9 mouse cellular contexts compared by ENCODE assay signal in the genomic region with DNA sequence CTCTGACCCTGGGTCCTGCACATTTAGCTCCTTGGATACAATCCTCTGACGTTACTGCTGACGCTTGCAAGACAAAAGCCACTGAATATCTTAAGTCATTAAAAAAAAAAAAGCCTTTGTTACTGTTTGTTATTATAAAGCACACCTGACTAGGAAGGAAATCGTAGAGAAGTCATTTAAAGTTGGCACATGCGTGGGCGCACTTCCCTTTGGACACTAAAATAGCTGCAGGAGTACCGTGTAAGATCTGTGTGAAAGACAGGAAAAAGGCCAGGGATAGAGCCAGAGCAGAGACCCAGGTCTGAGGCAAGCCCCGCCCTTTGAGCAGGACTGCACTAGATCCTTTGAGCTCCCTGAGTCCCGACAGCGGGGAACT.
A peak's percentile ranks its signal among the peaks of the same experiment; 100 is the strongest.
DNase-seq lines count a peak whose midpoint lies in the region; ATAC-seq lines count a peak whose summit lies in the region.
"Had no signal": no experiment of that assay in that cellular context is flagged by ENCODE, and none has a peak within 500 bp of the region (broad histone marks: within the 10 kb centered on the region; RNA-seq: fewer than 3 reads in every experiment).

No protein-coding gene starts in this region.

- H3K36me3 ChIP-seq in forebrain, embryonic 10.5 days (replicated peaks), result peaks cover 10% of the 10 kb centered on the region
- no peaks in the 10 kb centered on the region for H3K36me3 ChIP-seq in forebrain, embryonic 13.5 days (ENCODE audit: poor library complexity, severe bottlenecking)
- H3K36me3 ChIP-seq in forebrain, embryonic 16.5 days (ENCODE audit: control insufficient read depth, insufficient read depth), result peaks cover 2% of the 10 kb centered on the region; the same call in 1 of the 2 replicates
- peaks cover 3% of the 10 kb centered on the region; the same call in 1 of the 2 replicates for H3K36me3 ChIP-seq in hindbrain, embryonic 16.5 days (ENCODE audit: control insufficient read depth, insufficient read depth, low read length)
- peaks cover 3% of the 10 kb centered on the region; the same call in 1 of the 2 replicates for H3K36me3 ChIP-seq in midbrain, embryonic 16.5 days (ENCODE audit: control insufficient read depth, insufficient read depth, low read length)

- peak overlapping the region; percentile 76 for H3K27ac ChIP-seq in forebrain, embryonic 10.5 days
- no peak overlapping the region for H3K27ac ChIP-seq in forebrain, embryonic 13.5 days
- no peak overlapping the region for H3K27ac ChIP-seq in forebrain, embryonic 16.5 days (ENCODE audit: low read length)
- H3K27ac ChIP-seq in hindbrain, embryonic 16.5 days (ENCODE audit: low read depth, low read length), result peak overlapping the region; percentile 53
- H3K27ac ChIP-seq in midbrain, embryonic 16.5 days (ENCODE audit: low read length), result peak overlapping the region; percentile 53
- H3K27ac ChIP-seq: limb, embryonic 13.5 days had no signal

- ATAC-seq in forebrain, embryonic 13.5 days, result no peak
- ATAC-seq in forebrain, embryonic 16.5 days, result peak; percentile 10; the same call in 1 of the 2 replicates
- ATAC-seq in hindbrain, embryonic 16.5 days, result no peak
- ATAC-seq in midbrain, embryonic 16.5 days, result peak; percentile 66; the same call in 1 of the 2 replicates

- H3K4me3 ChIP-seq in forebrain, embryonic 10.5 days, result no peak overlapping the region
- no peak overlapping the region for H3K4me3 ChIP-seq in forebrain, embryonic 13.5 days
- H3K4me3 ChIP-seq in forebrain, embryonic 16.5 days (replicated peaks; ENCODE audit: low read length), result no peak overlapping the region
- no peak overlapping the region for H3K4me3 ChIP-seq in hindbrain, embryonic 16.5 days (ENCODE audit: low read length)
- H3K4me3 ChIP-seq in midbrain, embryonic 16.5 days (ENCODE audit: low read depth, low read length), result no peak overlapping the region
- H3K4me3 ChIP-seq: limb, embryonic 13.5 days had no signal

- H3K4me1 ChIP-seq in forebrain, embryonic 10.5 days, result peaks cover 36% of the 10 kb centered on the region
- H3K4me1 ChIP-seq in forebrain, embryonic 13.5 days, result peaks cover 25% of the 10 kb centered on the region
- peaks cover 6% of the 10 kb centered on the region; the same call in 1 of the 2 replicates for H3K4me1 ChIP-seq in forebrain, embryonic 16.5 days (replicated peaks; ENCODE audit: control insufficient read depth, insufficient read depth, low read length)
- H3K4me1 ChIP-seq in hindbrain, embryonic 16.5 days (ENCODE audit: control insufficient read depth, insufficient read depth, low read depth, low read length), result no peaks in the 10 kb centered on the region; the same call in 1 of the 2 replicates
- H3K4me1 ChIP-seq in midbrain, embryonic 16.5 days (ENCODE audit: control insufficient read depth, insufficient read depth, low read length), result peaks cover 6% of the 10 kb centered on the region
- H3K4me1 ChIP-seq: limb, embryonic 13.5 days had no signal

- H3K27me3 ChIP-seq in forebrain, embryonic 10.5 days (ENCODE audit: poor library complexity, severe bottlenecking), result peaks cover 33% of the 10 kb centered on the region
- peaks cover 13% of the 10 kb centered on the region; the same call in 1 of the 2 replicates for H3K27me3 ChIP-seq in forebrain, embryonic 13.5 days
- no peaks in the 10 kb centered on the region; the same call in 1 of the 2 replicates for H3K27me3 ChIP-seq in forebrain, embryonic 16.5 days (replicated peaks; ENCODE audit: control insufficient read depth, insufficient read depth, low read length)
- H3K27me3 ChIP-seq in hindbrain, embryonic 16.5 days (replicated peaks; ENCODE audit: control insufficient read depth, insufficient read depth, low read length), result no peaks in the 10 kb centered on the region
- H3K27me3 ChIP-seq in midbrain, embryonic 16.5 days (ENCODE audit: control insufficient read depth, insufficient read depth, low read depth, low read length), result no peaks in the 10 kb centered on the region
- H3K27me3 ChIP-seq: limb, embryonic 13.5 days had no signal

- H3K4me2 ChIP-seq in forebrain, embryonic 13.5 days, result no peak overlapping the region
- H3K4me2 ChIP-seq in forebrain, embryonic 16.5 days (ENCODE audit: low read length), result no peak overlapping the region
- H3K4me2 ChIP-seq in hindbrain, embryonic 16.5 days (ENCODE audit: low read length), result no peak overlapping the region
- H3K4me2 ChIP-seq in midbrain, embryonic 16.5 days (ENCODE audit: low read length), result no peak overlapping the region
- H3K4me2 ChIP-seq: limb, embryonic 13.5 days had no signal

- H3K9me3 ChIP-seq in forebrain, embryonic 10.5 days, result no peaks in the 10 kb centered on the region
- no peaks in the 10 kb centered on the region for H3K9me3 ChIP-seq in forebrain, embryonic 13.5 days (replicated peaks)
- H3K9me3 ChIP-seq in forebrain, embryonic 16.5 days (ENCODE audit: control insufficient read depth, low read length), result no peaks in the 10 kb centered on the region
- H3K9me3 ChIP-seq in hindbrain, embryonic 16.5 days (ENCODE audit: control insufficient read depth, low read length), result no peaks in the 10 kb centered on the region
- H3K9me3 ChIP-seq in midbrain, embryonic 16.5 days (replicated peaks; ENCODE audit: control insufficient read depth, low read length, poor library complexity, severe bottlenecking), result no peaks in the 10 kb centered on the region
- H3K9me3 ChIP-seq: limb, embryonic 13.5 days had no signal

- 18% methylated on average over 9 of the region's 9 CpGs for whole genome bisulfite sequencing in forebrain, embryonic 10.5 days
- WGBS in forebrain, embryonic 13.5 days, result 8% methylated on average over 9 of the region's 9 CpGs
- WGBS in forebrain, embryonic 16.5 days, result 12% methylated on average over 9 of the region's 9 CpGs
- WGBS in hindbrain, embryonic 16.5 days, result 16% methylated on average over 9 of the region's 9 CpGs
- 12% methylated on average over 9 of the region's 9 CpGs for WGBS in midbrain, embryonic 16.5 days

- H3K9ac ChIP-seq in forebrain, embryonic 13.5 days, result no peak overlapping the region; the same call in 1 of the 2 replicates
- H3K9ac ChIP-seq in forebrain, embryonic 16.5 days (replicated peaks; ENCODE audit: low read depth, low read length), result no peak overlapping the region
- no peak overlapping the region; the same call in 1 of the 2 replicates for H3K9ac ChIP-seq in hindbrain, embryonic 16.5 days (ENCODE audit: low read depth, low read length)
- H3K9ac ChIP-seq in midbrain, embryonic 16.5 days (ENCODE audit: low read depth, low read length), result no peak overlapping the region
- H3K9ac ChIP-seq: limb, embryonic 13.5 days had no signal

- no peak for DNase-seq in forebrain, embryonic 10.5 days (ENCODE audit: extremely low spot score, low spot score)
- DNase-seq in thymus, postnatal 25 days, result no peak
- no peak for DNase-seq in layer of hippocampus, adult 18-20 months (ENCODE audit: low spot score in 2 of 2)
- DNase-seq in right cerebral cortex, adult 2 months (ENCODE audit: low spot score in 2 of 2), result no peak

Comparison
In these comparisons a context has a peak if more than half of its experiments do, and no peak if none do; other contexts are left out.
1. H3K27ac ChIP-seq: peak in forebrain, embryonic 10.5 days (single experiment), hindbrain, embryonic 16.5 days (single experiment) and midbrain, embryonic 16.5 days (single experiment); none in forebrain, embryonic 13.5 days (single experiment) and forebrain, embryonic 16.5 days (single experiment).
2. ATAC-seq: peak in forebrain, embryonic 16.5 days (single experiment) and midbrain, embryonic 16.5 days (single experiment); none in forebrain, embryonic 13.5 days (single experiment) and hindbrain, embryonic 16.5 days (single experiment).